Mouse (Mus musculus) adrenal gland, postnatal 0 days (tissue): ENCODE results near the gene Atp6v1b1. TPM values are rescaled to one million over a fixed set of nuclear protein-coding genes. Genes with fewer than 3 reads are reported as not detected.

Source experiments
- polyA plus RNA-seq: library from polyadenylated mRNA; unstranded; fragments of >200 nt; fragmentation: Nextera tagmentation; extraction: Ambion mirVana; gene quantifications from 2 replicates; pipeline ENCODE4 v1.2.1, GENCODE M21; 2015

Gene Atp6v1b1
- 0.26 and 0.27 TPM in 2 replicates for polyA plus RNA-seq

GRCm38 (mm10) chr6:83742761-83743160 is at the start of gene Atp6v1b1:
Gene Atp6v1b1, plus strand, starts transcription at chr6:83742990.

DNA sequence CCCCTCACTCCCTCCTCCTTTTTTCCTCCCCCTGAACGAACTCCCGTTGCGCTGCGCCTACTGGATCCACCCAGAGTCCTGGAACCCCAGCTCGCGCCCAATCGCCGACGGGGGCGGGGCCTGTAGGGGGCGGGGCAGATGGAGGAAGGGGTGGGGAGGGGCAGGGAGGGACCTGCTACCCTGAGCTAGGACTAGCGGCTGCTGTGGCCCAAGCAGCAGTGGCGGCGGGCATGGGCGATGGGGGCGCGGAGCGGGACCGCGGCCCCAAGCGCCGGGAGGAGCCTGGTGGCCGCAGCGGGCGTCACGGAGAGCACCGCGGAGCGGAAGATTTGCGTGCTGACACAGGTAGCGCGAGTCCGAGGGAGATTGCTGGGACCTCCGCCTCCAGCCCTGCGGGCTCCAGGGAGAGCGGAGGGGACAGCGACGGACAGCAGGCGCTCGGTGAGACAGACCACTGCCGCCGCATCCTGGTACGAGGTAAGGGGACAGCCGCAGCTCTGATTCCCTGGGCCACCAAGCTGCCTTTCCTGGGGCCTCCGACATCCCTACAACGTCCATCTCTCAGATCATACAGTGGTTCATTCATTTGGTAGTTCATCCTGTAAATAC is 31.6 kb upstream of the Atp6v1b1 start, which contains the start of gene Vax2:
Vax2 (plus strand) TSS at position 198 of the 609 bp plus-strand sequence.

DNA sequence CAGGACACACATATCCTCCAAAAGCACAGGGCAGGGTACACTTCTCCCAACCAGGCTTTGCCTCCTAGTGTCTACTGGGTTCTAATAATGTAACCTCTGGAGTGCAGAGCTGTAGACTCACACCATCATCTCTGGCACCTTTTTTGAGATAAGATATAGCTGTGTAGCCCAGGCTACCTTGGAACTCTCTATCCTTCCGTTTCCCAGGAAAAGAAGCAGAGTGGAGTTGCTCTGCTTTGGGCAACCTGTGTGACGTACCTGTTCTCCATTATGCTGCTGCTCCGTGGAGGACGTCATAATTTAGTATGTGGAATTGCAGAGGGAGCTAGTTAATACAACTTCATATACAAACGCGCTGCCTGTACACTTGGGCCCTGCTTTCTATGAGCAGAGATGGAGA is 19.6 kb downstream of the Atp6v1b1 start, which contains the start of gene Ankrd53:
Ankrd53 (plus strand) TSS at position 301 of the 400 bp plus-strand sequence.

GRCm38 (mm10) chr6:83775638-83776293 is 33.0 kb downstream of the Atp6v1b1 start, which contains the start of gene Tex261:
Gene Tex261, minus strand, starts transcription at chr6:83775813.

DNA sequence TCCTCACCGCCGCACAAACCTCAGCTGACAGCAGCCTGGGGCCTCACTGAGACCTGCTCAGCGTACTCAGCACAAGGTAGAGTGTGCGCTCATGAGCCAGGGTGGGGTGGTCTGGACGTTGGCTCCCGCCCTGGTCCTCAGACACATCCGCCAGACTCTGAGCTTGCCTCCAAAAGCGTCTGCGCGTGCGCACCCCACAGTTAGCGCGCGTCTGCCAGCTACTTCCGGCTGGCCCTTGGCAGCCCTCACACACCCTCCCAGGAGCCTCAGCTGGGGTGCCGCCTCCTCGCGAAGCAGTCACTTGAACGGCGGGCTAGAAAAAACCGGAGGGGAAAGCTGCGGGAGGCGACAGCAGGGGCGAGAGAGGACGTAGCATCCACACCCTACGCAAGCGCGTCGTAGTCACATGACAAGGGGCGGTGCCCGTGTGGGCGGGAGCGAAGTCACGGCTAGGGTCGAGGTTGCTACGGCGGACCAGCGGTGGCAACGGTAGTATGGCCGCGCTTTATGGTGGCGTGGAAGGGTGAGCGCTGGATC is 52.0 kb downstream of the Atp6v1b1 start, which contains the start of gene Nagk:
Nagk (plus strand) TSS at position 223 of the 537 bp plus-strand sequence.

Other genes starting within 250 kb of the Atp6v1b1 start
- gene Dguok, start 236.0 kb upstream of the Atp6v1b1 start, polyA plus RNA-seq, result 47.3 and 62.3 TPM in 2 replicates
- 3.4 and 20.0 TPM in 2 replicates for gene Actg2, start 206.7 kb upstream of the Atp6v1b1 start, polyA plus RNA-seq
- gene Stambp, start 170.3 kb upstream of the Atp6v1b1 start, polyA plus RNA-seq, result 23.6 and 35.6 TPM in 2 replicates
- 1.5 and 2.8 TPM in 2 replicates for gene Clec4f, start 86.8 kb upstream of the Atp6v1b1 start, polyA plus RNA-seq
- gene Cd207, start 65.1 kb upstream of the Atp6v1b1 start, polyA plus RNA-seq, result not detected in 2 replicates
- gene Vax2, start 31.7 kb upstream of the Atp6v1b1 start, polyA plus RNA-seq, result not detected in 2 replicates
- gene Ankrd53, start 19.7 kb downstream of the Atp6v1b1 start, polyA plus RNA-seq, result 0.11 and 0.22 TPM in 2 replicates
- gene Tex261, start 32.8 kb downstream of the Atp6v1b1 start, polyA plus RNA-seq, result 66.0 and 117 TPM in 2 replicates
- 89.9 and 97.9 TPM in 2 replicates for gene Nagk, start 52.0 kb downstream of the Atp6v1b1 start, polyA plus RNA-seq
- 8.9 and 10.2 TPM in 2 replicates for gene Paip2b, start 88.8 kb downstream of the Atp6v1b1 start, polyA plus RNA-seq
- 36.4 and 44.8 TPM in 2 replicates for gene Zfp638, start 124.1 kb downstream of the Atp6v1b1 start, polyA plus RNA-seq